Mouse (Mus musculus) megakaryocyte, embryonic 14.5 days (primary cell): ENCODE data around the gene Tmem38b.

Experiments used
- FLI1 ChIP-seq: IDR thresholded peaks from 2 replicates; pipeline ENCODE4 v1.6.1; 2012; ENCODE audit warnings: low read length, inconsistent platforms, mixed read lengths
- GATA1 ChIP-seq: IDR thresholded peaks from 3 replicates; pipeline ENCODE4 v1.6.1; 2012; ENCODE audit warnings: mixed read lengths, low read length, inconsistent platforms, borderline replicate concordance

DNA sequence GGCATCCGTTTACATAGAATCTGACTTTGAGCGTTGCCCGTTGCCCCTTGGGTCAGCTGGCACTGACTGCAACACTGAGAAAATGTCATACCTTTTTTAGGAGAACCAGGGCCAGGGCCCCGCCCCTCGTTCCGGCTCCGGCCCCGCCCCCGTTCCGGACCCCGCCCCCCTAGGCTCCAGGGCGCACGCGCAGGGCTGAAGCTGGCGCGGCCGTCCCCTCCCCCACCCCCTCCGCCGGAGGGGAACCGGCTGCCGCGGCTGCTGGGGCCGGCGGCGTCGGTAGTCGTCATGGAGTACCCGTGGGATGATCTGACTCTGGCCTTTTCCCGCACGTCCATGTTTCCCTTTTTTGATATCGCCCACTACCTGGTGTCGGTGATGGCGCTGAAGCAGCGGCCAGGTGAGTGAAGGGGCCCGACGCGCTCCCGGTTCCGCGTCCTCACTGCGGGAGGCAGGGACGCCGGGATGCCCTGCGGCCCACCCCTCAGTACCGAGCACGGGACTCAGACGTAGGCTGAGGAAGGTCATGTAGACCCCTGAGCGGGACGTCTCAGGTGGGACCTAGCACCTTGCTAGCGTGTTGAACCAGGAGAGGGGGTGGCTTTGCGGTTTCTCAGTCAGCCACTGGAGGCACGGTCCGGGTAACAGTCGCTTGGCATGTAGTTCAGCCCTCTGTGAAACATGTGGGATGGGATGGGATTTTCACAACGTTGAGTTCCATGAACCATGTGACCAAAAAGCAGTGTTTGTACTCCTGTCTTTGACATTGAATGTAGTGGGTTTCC, at the start of gene Tmem38b:
- TF ChIP-seq FLI1 (no peak), GATA1 (no peak)
